Mouse (Mus musculus) small intestine, adult 2 months (tissue): Measurements from ENCODE around the gene Mpv17l2. TPM values are rescaled to one million over a fixed set of nuclear protein-coding genes. Genes with fewer than 3 reads are reported as not detected.

ENCODE experiments used
- H3K27ac ChIP-seq: fragments of 200-500 bp; 2 replicates; pipeline ENCODE4 v1.5.1; 2012; ENCODE audit warnings: low read depth, low read length, control low read depth, inconsistent platforms; ENCODE audit not compliant: insufficient read depth
- H3K27me3 ChIP-seq: fragments of 200-500 bp; 2 replicates; pipeline ENCODE4 v1.6.1; 2012; ENCODE audit warnings: mild to moderate bottlenecking, moderate library complexity, low read length, inconsistent platforms; ENCODE audit not compliant: control insufficient read depth, insufficient read depth
- H3K36me3 ChIP-seq: fragments of 200-500 bp; 2 replicates; pipeline ENCODE4 v1.6.1; 2012; ENCODE audit warnings: mild to moderate bottlenecking, low read length, control low read depth, inconsistent platforms; ENCODE audit not compliant: control insufficient read depth, insufficient read depth
- H3K4me1 ChIP-seq: fragments of 200-500 bp; 2 replicates; pipeline ENCODE4 v1.6.1; 2012; ENCODE audit warnings: low read length, inconsistent platforms, mixed read lengths; ENCODE audit not compliant: control insufficient read depth, insufficient read depth, insufficient read length
- H3K4me3 ChIP-seq: fragments of 200-500 bp; 2 replicates; pipeline ENCODE4 v1.5.1; 2012; ENCODE audit warnings: low read depth, mild to moderate bottlenecking, control low read depth, inconsistent platforms, low read length, moderate library complexity
- CTCF ChIP-seq: fragments of 200-500 bp; IDR thresholded peaks from 2 replicates; pipeline ENCODE4 v1.5.1; 2012; ENCODE audit warnings: low read depth, mild to moderate bottlenecking, control low read depth, inconsistent platforms, low read length, moderate library complexity, mixed read lengths; ENCODE audit not compliant: insufficient replicate concordance, insufficient read length; ENCODE audit errors: extremely low read depth
- POLR2A ChIP-seq: fragments of 200-500 bp; IDR thresholded peaks from 2 replicates; pipeline ENCODE4 v1.6.1; 2012; ENCODE audit warnings: low read depth, mild to moderate bottlenecking, control low read depth, inconsistent platforms, low read length, moderate library complexity
- WGBS: fragments of 180-500 bp; shearing (Covaris S2); methylation state at CpG from one replicate; pipeline ENCODE4 v1.1.7; 2018; 5-methylcytosine and 5-hydroxymethylcytosine counted together
- polyA plus RNA-seq: library from polyadenylated mRNA; depleted of rRNA; stranded (reverse); fragments of >200 nt; gene quantifications from 2 replicates; pipeline ENCODE4 v1.2.3, GENCODE M21; 2012

Mpv17l2 gene
- polyA plus RNA-seq, 1 experiment = 190 TPM

- TF ChIP-seq POLR2A = no peak
- no peak for TF ChIP-seq CTCF
Measured at GRCm38 (mm10) chr8:70767503-70767902, 6.8 kb upstream of the Mpv17l2 start.

GRCm38 (mm10) chr8:70766571-70767440 is 6.1 kb upstream of the Mpv17l2 start:
- Histone ChIP-seq H3K27me3 (no peaks in the 10 kb centered on the region), H3K27ac (peak overlapping the region; percentile 98), H3K36me3 (peaks cover 28% of the 10 kb centered on the region), H3K4me1 (peaks cover 33% of the 10 kb centered on the region), H3K4me3 (peak overlapping the region; percentile 78)
- TF ChIP-seq CTCF (no peak), POLR2A (peak; percentile 95)
- WGBS = 13% methylated on average over 21 of the region's 21 CpGs

More at GRCm38 (mm10) chr8:70767503-70767902, 6.8 kb upstream of the Mpv17l2 start:
- Histone ChIP-seq H3K4me3 (no peak overlapping the region), H3K36me3 (peaks cover 32% of the 10 kb centered on the region), H3K4me1 (peaks cover 34% of the 10 kb centered on the region), H3K27me3 (no peaks in the 10 kb centered on the region), H3K27ac (peak overlapping the region; percentile 23; the same call in 1 of the 2 replicates)
- WGBS = 90% methylated on average over 6 of the region's 6 CpGs

- no peaks in the 10 kb centered on the region for H3K27me3 ChIP-seq
- H3K27ac ChIP-seq = peak overlapping the region; percentile 98
- under 1% methylated on average over 34 of the region's 34 CpGs for WGBS
- H3K36me3 ChIP-seq = peaks cover 25% of the 10 kb centered on the region
- peak overlapping the region; percentile 78 for H3K4me3 ChIP-seq
- TF ChIP-seq POLR2A = no peak
- TF ChIP-seq CTCF = 0 out of 2 replicates have a peak, but pooled peaks have one; percentile 3
- H3K4me1 ChIP-seq = peaks cover 39% of the 10 kb centered on the region
Measured at GRCm38 (mm10) chr8:70765838-70766570, 5.3 kb upstream of the Mpv17l2 start.

- TF ChIP-seq POLR2A (no peak), CTCF (no peak)
Measured at GRCm38 (mm10) chr8:70765329-70765728, 4.6 kb upstream of the Mpv17l2 start.

GRCm38 (mm10) chr8:70764676-70765075 is 3.9 kb upstream of the Mpv17l2 start:
- TF ChIP-seq CTCF (0 out of 2 replicates have a peak, but pooled peaks have one; percentile 5), POLR2A (no peak; the same call in 1 of the 2 replicates)
- WGBS = 29% methylated on average over 13 of the region's 13 CpGs
- peaks cover 17% of the 10 kb centered on the region for H3K36me3 ChIP-seq
- H3K4me1 ChIP-seq = peaks cover 44% of the 10 kb centered on the region
- peak overlapping the region; percentile 98 for H3K27ac ChIP-seq
- H3K27me3 ChIP-seq = no peaks in the 10 kb centered on the region
- peak overlapping the region; percentile 78 for H3K4me3 ChIP-seq

More at GRCm38 (mm10) chr8:70765329-70765728, 4.6 kb upstream of the Mpv17l2 start:
- H3K4me3 ChIP-seq = peak overlapping the region; percentile 78
- H3K36me3 ChIP-seq = peaks cover 19% of the 10 kb centered on the region
- H3K4me1 ChIP-seq = peaks cover 39% of the 10 kb centered on the region
- no peaks in the 10 kb centered on the region for H3K27me3 ChIP-seq
- H3K27ac ChIP-seq = peak overlapping the region; percentile 98
- WGBS = 17% methylated on average over 9 of the region's 9 CpGs

- peak overlapping the region; percentile 78 for H3K4me3 ChIP-seq
- peaks cover 43% of the 10 kb centered on the region for H3K4me1 ChIP-seq
- TF ChIP-seq CTCF = no peak
- peak; percentile 48; the same call in 1 of the 2 replicates for TF ChIP-seq POLR2A
- no peaks in the 10 kb centered on the region for H3K27me3 ChIP-seq
- H3K27ac ChIP-seq = peak overlapping the region; percentile 98
- H3K36me3 ChIP-seq = peaks cover 14% of the 10 kb centered on the region
- WGBS = 29% methylated on average over 8 of the region's 8 CpGs
Measured at GRCm38 (mm10) chr8:70764026-70764425, 3.3 kb upstream of the Mpv17l2 start.
